Mouse (Mus musculus) neutrophil, adult 5-6 weeks (primary cell): ENCODE results near the gene Gm28035. TPM values are rescaled to one million over a fixed set of nuclear protein-coding genes. Genes with fewer than 3 reads are reported as not detected.

ENCODE experiments used
- ATAC-seq: fragments of 151-379, 151-347 bp; 2 replicates; pipeline ENCODE4 v1.8.0; 2017; ENCODE audit warnings: mild to moderate bottlenecking, moderate TSS enrichment; ENCODE audit not compliant: insufficient number of reproducible peaks, poor library complexity, low FRiP score, severe bottlenecking; ENCODE audit errors: extremely low read depth
- total RNA-seq: library from RNA; stranded (forward); fragments of 200-1000 nt; gene quantifications from 2 replicates; pipeline ENCODE4 v1.2.3, GENCODE M21; 2017

Gm28035 gene
- total RNA-seq, 1 experiment from 2014 or later = 2.9 TPM

DNA sequence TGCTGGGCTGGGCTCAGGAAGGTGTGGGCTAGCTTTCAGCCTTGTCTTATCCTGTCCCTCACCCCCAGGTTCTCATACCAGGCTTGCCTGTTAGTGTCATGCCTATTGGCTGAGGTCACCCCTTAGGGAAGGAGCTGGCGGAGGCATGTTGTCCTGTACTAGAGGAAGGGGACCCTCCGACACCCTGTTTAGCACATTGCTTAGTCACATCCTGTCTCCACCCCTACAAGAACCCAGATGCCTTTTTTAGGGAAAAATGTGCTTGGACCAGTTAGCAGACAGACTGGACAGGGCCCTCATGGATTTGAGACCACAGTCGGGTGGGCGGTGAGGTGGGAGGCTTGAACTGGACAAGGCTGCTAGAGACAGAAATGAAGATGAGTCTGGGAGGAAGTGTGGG lies 18.2 kb downstream of the Gm28035 start:
- no peak for ATAC-seq

GRCm38 (mm10) chr2:30259131-30260064 lies 19.0 kb downstream of the Gm28035 start:
- ATAC-seq = no peak

DNA sequence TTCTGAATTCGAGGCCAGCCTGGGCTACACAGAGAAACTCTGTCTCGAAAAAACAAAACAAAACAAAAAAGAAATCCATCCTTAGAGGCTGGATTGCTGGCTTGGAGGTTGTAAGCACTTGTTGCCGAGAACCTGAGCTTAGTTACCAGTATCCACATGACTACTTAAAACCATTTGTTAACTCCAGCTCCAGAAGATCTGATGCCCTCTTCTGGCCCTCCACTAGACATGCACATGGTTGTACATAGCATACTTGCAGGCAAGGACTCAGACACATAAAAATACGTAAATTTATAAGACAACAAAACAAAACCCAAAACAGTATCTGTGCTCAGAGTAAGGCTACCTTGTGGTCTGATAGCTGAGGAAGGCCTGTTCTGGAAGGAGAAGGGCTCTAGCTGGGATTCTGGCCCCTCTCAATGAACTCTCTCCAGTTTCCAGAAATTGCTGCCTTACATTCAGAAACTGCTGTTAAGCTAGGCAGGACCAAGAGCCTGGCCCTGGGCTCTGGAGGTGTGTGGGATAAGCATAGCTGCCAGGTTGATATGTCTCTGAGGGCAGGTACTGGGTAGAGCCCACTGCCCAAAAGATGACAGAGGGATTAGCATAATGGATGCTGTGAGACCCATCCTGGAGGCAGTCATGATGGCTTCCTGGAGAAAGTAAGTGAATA lies 20.8 kb downstream of the Gm28035 start:
- ATAC-seq = no peak

- no peak for ATAC-seq
These were observed 21.8 kb downstream of the Gm28035 start for GRCm38 (mm10) chr2:30261921-30262839.

DNA sequence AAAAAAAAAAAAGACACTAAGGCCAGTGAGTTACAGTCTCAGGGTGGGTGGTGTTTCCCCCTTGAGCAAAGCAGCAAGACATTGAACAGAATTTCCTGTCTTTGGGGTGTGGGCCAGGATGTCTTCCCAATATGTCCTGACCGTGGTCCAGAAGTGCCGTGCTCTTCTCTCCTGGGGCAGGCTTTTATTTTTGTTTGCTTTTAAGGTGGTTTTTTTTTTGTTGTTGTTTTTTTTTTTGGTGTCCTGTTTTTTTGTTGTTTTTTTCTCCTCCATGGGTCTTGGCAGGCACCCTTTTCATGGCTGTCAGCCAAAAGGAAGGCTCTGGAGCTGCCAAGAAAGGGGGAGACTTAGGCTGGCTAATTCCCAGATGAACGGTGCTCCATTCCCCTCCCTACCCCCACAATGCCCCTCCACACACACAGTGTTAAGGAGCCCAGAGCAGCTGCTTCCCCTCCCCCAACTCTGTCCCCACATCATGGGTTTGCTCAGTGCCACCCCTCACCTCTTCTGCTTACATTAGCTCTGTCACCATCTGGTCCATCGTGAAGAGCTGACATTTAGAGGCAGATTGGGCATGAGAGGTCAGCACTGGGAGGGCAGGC lies 22.6 kb downstream of the Gm28035 start:
- no peak for ATAC-seq

DNA sequence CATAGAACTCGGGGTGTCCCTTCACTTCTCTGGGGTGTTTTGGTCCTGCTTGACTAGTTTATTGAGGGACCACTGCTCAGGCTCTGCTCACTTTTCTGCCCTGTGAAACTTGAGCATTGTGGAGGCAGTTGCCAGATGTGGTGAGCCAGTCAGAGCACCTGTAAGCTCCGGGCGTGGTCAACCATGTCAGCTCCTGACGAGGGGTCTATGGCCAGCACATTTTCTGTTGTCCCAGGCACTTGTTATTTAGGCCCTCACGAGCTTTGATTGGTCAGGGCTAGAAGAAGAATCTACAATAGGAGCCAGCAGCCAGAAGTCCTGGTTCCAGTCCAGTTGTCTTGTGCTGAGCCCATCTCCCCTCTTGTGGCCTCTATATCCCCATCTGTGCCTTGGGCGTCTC lies 23.4 kb downstream of the Gm28035 start:
- ATAC-seq = no peak

DNA sequence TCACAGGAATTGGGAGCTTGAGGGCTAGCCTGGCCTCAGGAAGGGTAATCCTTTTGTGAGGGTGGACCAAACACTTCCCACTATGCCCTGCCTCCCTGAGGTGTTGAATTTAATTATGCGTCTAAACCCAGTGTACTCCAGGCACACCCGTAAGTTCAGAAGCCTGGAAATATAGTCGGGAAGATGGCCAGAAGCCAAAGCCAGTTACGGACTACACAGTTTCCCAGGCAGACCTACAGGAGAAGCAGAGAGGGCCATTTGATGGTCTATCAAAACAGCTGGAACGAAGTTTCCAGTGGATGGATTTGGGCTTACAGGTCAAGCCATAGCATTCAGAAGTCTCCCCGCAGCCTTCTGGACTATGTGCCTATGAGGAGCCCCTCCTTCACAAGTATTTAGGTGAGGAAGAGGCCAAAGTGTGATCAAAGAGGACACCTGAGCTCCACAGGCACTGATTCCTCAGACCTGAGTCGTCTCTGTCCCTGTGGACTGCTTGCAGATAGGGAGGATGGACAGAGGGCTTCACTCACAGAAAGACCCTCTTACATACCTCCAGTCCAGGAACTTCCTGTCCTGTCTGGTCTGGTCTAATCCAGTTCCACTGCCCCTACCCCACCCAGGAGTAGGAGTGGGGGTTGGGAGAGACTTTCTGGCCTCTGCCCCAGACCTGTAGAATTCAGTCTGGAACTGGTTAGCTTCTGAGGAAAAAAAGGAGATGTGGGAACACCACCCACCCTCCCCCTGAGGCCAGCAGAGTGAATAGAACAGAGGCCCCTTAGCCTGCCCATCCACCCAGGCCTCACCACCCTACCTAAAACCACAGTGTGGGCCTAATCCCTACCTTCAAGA lies 24.5 kb downstream of the Gm28035 start:
- no peak for ATAC-seq

DNA sequence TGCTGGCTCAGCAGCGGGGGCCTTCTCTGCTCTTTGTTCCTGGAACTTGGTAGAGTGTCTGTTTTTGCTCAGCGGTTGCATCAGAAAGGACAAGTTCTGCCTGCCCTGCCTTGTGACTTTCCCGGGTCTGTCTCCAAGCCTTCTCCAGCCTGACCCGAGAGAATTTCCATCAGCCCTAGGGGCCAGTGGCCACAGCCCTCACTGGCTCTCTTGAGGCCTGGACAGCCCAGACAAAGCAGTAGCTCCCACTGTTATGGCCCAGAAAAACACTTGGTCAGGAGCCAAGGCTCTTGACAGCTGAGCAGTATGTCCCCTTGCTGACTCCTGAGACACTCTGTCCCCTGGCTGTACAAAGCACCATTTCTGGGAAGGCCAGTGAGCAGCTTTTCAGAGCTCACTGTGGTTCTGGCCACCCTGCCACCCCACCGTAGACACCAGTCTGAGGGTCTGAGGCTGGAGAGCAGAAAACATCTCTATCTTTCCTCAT lies 25.4 kb downstream of the Gm28035 start, which contains the start of gene Phyhd1:
Gene Phyhd1 (plus strand): TSS at position 437 of the 487 bp plus-strand sequence.
- no peak for ATAC-seq

DNA sequence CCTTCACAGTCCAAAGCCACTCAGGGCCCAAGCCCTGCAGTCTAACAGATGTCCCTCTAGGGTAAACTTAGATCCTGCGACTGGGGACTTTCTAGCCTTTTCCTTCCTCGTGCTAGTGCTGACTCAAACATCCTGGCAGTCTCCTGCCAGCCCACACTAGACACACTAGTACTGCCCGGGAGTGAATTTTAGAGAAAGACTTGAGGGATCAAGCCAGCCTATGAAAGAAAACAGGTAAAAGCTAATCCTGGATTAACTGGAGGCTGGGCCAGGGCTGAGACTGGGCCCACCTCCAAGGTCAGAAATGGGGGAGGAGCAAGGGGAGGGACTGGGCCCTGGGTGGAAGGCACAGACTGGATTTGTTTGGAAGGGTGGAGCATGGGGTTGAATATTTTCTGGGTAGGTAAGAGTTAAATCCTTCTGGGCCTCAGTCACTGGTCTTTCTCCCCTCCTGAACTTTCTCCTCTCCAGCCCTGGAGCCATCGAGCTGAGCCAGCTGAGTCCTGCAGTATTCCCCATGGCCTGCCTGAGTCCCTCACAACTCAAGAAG lies 26.1 kb downstream of the Gm28035 start:
- no peak for ATAC-seq

- no peak for ATAC-seq
These were observed 27.1 kb downstream of the Gm28035 start for GRCm38 (mm10) chr2:30267466-30267865.

- no peak for ATAC-seq
These were observed 28.0 kb downstream of the Gm28035 start for GRCm38 (mm10) chr2:30268371-30268770.

- ATAC-seq = no peak
These were observed 29.0 kb downstream of the Gm28035 start for GRCm38 (mm10) chr2:30269241-30269990.

DNA sequence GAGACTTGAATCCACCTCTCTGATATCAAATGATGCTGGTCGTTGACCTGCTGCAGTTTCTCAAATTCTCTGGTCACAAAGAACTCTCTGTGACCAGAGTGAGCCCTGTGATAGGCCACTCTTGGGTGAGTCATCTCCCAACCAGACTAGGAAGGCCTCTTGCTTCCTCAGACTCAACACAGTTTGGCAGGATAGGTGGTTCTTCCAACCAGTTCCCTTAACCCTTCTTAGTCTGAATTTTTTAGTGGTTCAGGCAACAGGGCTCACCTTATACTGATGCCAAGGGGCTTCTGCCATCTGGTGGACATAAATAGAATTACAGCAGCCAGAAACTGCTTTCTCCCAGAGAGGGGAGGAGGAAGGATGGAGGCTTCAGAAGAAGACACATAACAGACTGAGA lies 29.8 kb downstream of the Gm28035 start:
- ATAC-seq = peak; percentile 75

GRCm38 (mm10) chr2:30280743-30281142 lies 40.4 kb downstream of the Gm28035 start, which contains the start of gene Gm28038:
Gene Gm28038 (plus strand): TSS chr2:30281043.
- no peak for ATAC-seq

- no peak for ATAC-seq
These were observed 41.3 kb downstream of the Gm28035 start for GRCm38 (mm10) chr2:30281651-30282050.

GRCm38 (mm10) chr2:30283193-30283592 lies 42.8 kb downstream of the Gm28035 start:
- no peak for ATAC-seq

DNA sequence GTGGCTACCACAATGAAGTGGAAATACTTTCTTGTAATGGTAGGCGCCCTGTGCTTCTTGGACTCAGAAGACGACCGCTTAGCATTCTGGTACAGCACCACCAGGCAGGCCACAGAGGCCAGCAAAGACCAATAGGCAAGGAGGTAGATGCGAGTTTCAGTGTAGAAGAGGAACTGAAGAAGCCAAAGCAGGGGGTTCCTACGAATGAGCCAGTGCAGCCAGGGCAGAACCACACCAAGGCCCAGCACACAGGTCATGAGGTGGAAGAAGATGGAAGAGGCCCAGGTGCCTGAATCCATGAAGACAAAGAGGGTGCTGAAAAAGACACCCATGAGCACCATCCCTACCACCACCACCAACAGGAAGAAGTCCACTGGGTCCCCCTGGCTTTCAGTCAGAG lies 44.6 kb downstream of the Gm28035 start:
- ATAC-seq = no peak
